Mouse (Mus musculus) limb, embryonic 13.5 days (tissue): Measurements from ENCODE around the gene Lhb. TPM values are rescaled to one million over a fixed set of nuclear protein-coding genes. Genes with fewer than 3 reads are reported as not detected.
A peak's percentile ranks its signal among the peaks of the same experiment; 100 is the strongest.

Experiments
- ATAC-seq: fragments of 200-750 bp; cut with Nextera tagmentation; 2 replicates; pipeline ENCODE4 v1.8.0; 2017; ENCODE audit warnings: low read depth, moderate number of reproducible peaks, moderate TSS enrichment; ENCODE audit not compliant: low FRiP score
- H3K27ac ChIP-seq: fragments of 300-500 bp; sonication (generic); 2 replicates; pipeline ENCODE4 v1.5.1; 2015; ENCODE audit warnings: inconsistent platforms, mild to moderate bottlenecking, moderate library complexity
- H3K27me3 ChIP-seq: fragments of 300-500 bp; sonication (generic); 2 replicates; pipeline ENCODE4 v1.6.1; 2015; ENCODE audit warnings: mild to moderate bottlenecking, inconsistent platforms
- H3K36me3 ChIP-seq: fragments of 300-500 bp; sonication (generic); 2 replicates; pipeline ENCODE4 v1.6.1; 2015; ENCODE audit warnings: inconsistent platforms, mild to moderate bottlenecking, moderate library complexity
- H3K4me1 ChIP-seq: fragments of 300-500 bp; sonication (generic); 2 replicates; pipeline ENCODE4 v1.6.1; 2015; ENCODE audit warnings: inconsistent platforms
- H3K4me2 ChIP-seq: fragments of 300-500 bp; sonication (generic); replicated peaks from 2 replicates; pipeline ENCODE4 v1.6.1; 2015; ENCODE audit warnings: inconsistent platforms, mild to moderate bottlenecking, moderate library complexity
- H3K4me3 ChIP-seq: fragments of 300-500 bp; sonication (generic); 2 replicates; pipeline ENCODE4 v1.5.1; 2015; ENCODE audit warnings: moderate library complexity, mild to moderate bottlenecking, inconsistent platforms
- H3K9ac ChIP-seq: fragments of 300-500 bp; sonication (generic); 2 replicates; pipeline ENCODE4 v1.6.1; 2015; ENCODE audit warnings: mild to moderate bottlenecking, inconsistent platforms
- H3K9me3 ChIP-seq: fragments of 300-500 bp; sonication (generic); 2 replicates; pipeline ENCODE4 v1.6.1; 2016; ENCODE audit warnings: inconsistent platforms
- WGBS: fragments of 180-500 bp; shearing (Covaris S2); methylation state at CpG from one replicate; pipeline ENCODE4 v1.1.7; 2015; 5-methylcytosine and 5-hydroxymethylcytosine counted together
- polyA plus RNA-seq: library from polyadenylated mRNA; unstranded; fragments of >200 nt; fragmentation: Nextera tagmentation; extraction: Ambion mirVana; gene quantifications from 2 replicates; pipeline ENCODE4 v1.2.1, GENCODE M21; 2015

The Lhb gene
- polyA plus RNA-seq, 1 experiment from 2014 or later: not detected

- H3K27me3 ChIP-seq: peaks cover 99% of the 10 kb centered on the region
- peak overlapping the region; percentile 39; the same call in 1 of the 2 replicates for H3K9ac ChIP-seq
- H3K36me3 ChIP-seq: peaks cover 2% of the 10 kb centered on the region; the same call in 1 of the 2 replicates
- H3K4me3 ChIP-seq: peak overlapping the region; percentile 19
- no peak overlapping the region for H3K27ac ChIP-seq
- 12% methylated on average over 37 of the region's 37 CpGs for WGBS
- peaks cover 47% of the 10 kb centered on the region for H3K4me1 ChIP-seq
- H3K4me2 ChIP-seq: peak overlapping the region; percentile 43
- ATAC-seq: no peak
- H3K9me3 ChIP-seq: no peaks in the 10 kb centered on the region
These were observed 5.0 kb upstream of the Lhb start for GRCm38 (mm10) chr7:45415636-45416035.

- Histone ChIP-seq H3K4me2 (peak overlapping the region; percentile 44), H3K36me3 (peaks cover 26% of the 10 kb centered on the region), H3K9ac (0 out of 2 replicates have a peak overlapping the region, but pooled peaks have one; percentile 25), H3K27me3 (peaks cover 86% of the 10 kb centered on the region), H3K4me3 (no peak overlapping the region), H3K27ac (no peak overlapping the region), H3K9me3 (no peaks in the 10 kb centered on the region), H3K4me1 (peaks cover 48% of the 10 kb centered on the region)
- no peak for ATAC-seq
- 7% methylated on average over 13 of the region's 13 CpGs for WGBS
These were observed 2.6 kb upstream of the Lhb start for GRCm38 (mm10) chr7:45417962-45418492.

- Histone ChIP-seq H3K4me1 (peaks cover 34% of the 10 kb centered on the region), H3K27ac (0 out of 2 replicates have a peak overlapping the region, but pooled peaks have one; percentile 10), H3K4me2 (peak overlapping the region; percentile 52), H3K36me3 (peaks cover 46% of the 10 kb centered on the region), H3K9me3 (no peaks in the 10 kb centered on the region), H3K9ac (peak overlapping the region; percentile 31; the same call in 1 of the 2 replicates), H3K27me3 (peaks cover 66% of the 10 kb centered on the region), H3K4me3 (peak overlapping the region; percentile 11; the same call in 1 of the 2 replicates)
- no peak for ATAC-seq
- WGBS: 7% methylated on average over 27 of the region's 27 CpGs
These were observed 583 bp upstream of the Lhb start for GRCm38 (mm10) chr7:45419859-45420614.

GRCm38 (mm10) chr7:45421194-45421593 lies 574 bp downstream of the Lhb start:
- Histone ChIP-seq H3K9ac (no peak overlapping the region), H3K4me1 (peaks cover 26% of the 10 kb centered on the region), H3K36me3 (peaks cover 57% of the 10 kb centered on the region), H3K27ac (no peak overlapping the region), H3K9me3 (no peaks in the 10 kb centered on the region), H3K27me3 (peaks cover 55% of the 10 kb centered on the region), H3K4me2 (no peak overlapping the region), H3K4me3 (no peak overlapping the region)
- no peak for ATAC-seq
- WGBS: 89% methylated on average over 14 of the region's 14 CpGs

- Histone ChIP-seq H3K27ac (no peak overlapping the region), H3K4me2 (no peak overlapping the region), H3K9me3 (no peaks in the 10 kb centered on the region), H3K4me3 (no peak overlapping the region), H3K27me3 (peaks cover under 1% of the 10 kb centered on the region; the same call in 1 of the 2 replicates), H3K4me1 (no peaks in the 10 kb centered on the region), H3K36me3 (peaks cover 99% of the 10 kb centered on the region), H3K9ac (no peak overlapping the region)
- ATAC-seq: no peak
- WGBS: 89% methylated on average over 8 of the region's 8 CpGs
These were observed 5.9 kb downstream of the Lhb start for GRCm38 (mm10) chr7:45426556-45426955.

- Histone ChIP-seq H3K9ac (peak overlapping the region; percentile 94), H3K4me1 (peaks cover 47% of the 10 kb centered on the region), H3K9me3 (no peaks in the 10 kb centered on the region), H3K27ac (peak overlapping the region; percentile 88), H3K27me3 (no peaks in the 10 kb centered on the region), H3K4me2 (peak overlapping the region; percentile 98), H3K36me3 (peaks cover 33% of the 10 kb centered on the region), H3K4me3 (peak overlapping the region; percentile 93)
- ATAC-seq: no peak
- 2% methylated on average over 7 of the region's 7 CpGs for WGBS
These were observed 13.2 kb downstream of the Lhb start for GRCm38 (mm10) chr7:45433835-45434202.

GRCm38 (mm10) chr7:45434203-45435015 lies 13.8 kb downstream of the Lhb start, which contains the start of gene Gys1:
Gene Gys1, plus strand, starts transcription at chr7:45434844.
- H3K4me2 ChIP-seq: peak within 1 kb of the TSS; percentile 98
- H3K4me1 ChIP-seq: peaks cover 47% of the 10 kb centered on the region
- H3K9me3 ChIP-seq: no peaks in the 10 kb centered on the region
- WGBS: under 1% methylated on average over 45 of the region's 45 CpGs
- peak; percentile 97 for ATAC-seq
- H3K36me3 ChIP-seq: peaks cover 29% of the 10 kb centered on the region
- H3K27ac ChIP-seq: peak within 1 kb of the TSS; percentile 88
- H3K9ac ChIP-seq: peak within 1 kb of the TSS; percentile 94
- H3K27me3 ChIP-seq: no peaks in the 10 kb centered on the region
- peak within 1 kb of the TSS; percentile 93 for H3K4me3 ChIP-seq

GRCm38 (mm10) chr7:45435038-45435437 lies 14.4 kb downstream of the Lhb start:
- no peak; the same call in 1 of the 2 replicates for ATAC-seq
- WGBS: 3% methylated on average over 16 of the region's 16 CpGs

GRCm38 (mm10) chr7:45436444-45436843 lies 15.8 kb downstream of the Lhb start:
- no peak overlapping the region for H3K27ac ChIP-seq
- H3K4me3 ChIP-seq: 0 out of 2 replicates have a peak overlapping the region, but pooled peaks have one; percentile 13
- H3K9ac ChIP-seq: peak overlapping the region; percentile 77; the same call in 1 of the 2 replicates
- 90% methylated on average over 5 of the region's 5 CpGs for WGBS
- H3K4me1 ChIP-seq: peaks cover 47% of the 10 kb centered on the region
- no peak for ATAC-seq
- H3K36me3 ChIP-seq: peaks cover 29% of the 10 kb centered on the region
- no peaks in the 10 kb centered on the region for H3K27me3 ChIP-seq
- H3K9me3 ChIP-seq: no peaks in the 10 kb centered on the region
- H3K4me2 ChIP-seq: peak overlapping the region; percentile 82

More at GRCm38 (mm10) chr7:45435038-45435437, 14.4 kb downstream of the Lhb start:
- no peaks in the 10 kb centered on the region for H3K27me3 ChIP-seq
- peaks cover 29% of the 10 kb centered on the region for H3K36me3 ChIP-seq
- peak overlapping the region; percentile 77 for H3K9ac ChIP-seq
- no peaks in the 10 kb centered on the region for H3K9me3 ChIP-seq
- peak overlapping the region; percentile 93 for H3K4me3 ChIP-seq
- peak overlapping the region; percentile 82 for H3K4me2 ChIP-seq
- peak overlapping the region; percentile 72; the same call in 1 of the 2 replicates for H3K27ac ChIP-seq
- peaks cover 47% of the 10 kb centered on the region for H3K4me1 ChIP-seq

- ATAC-seq: no peak
- Histone ChIP-seq H3K9ac (no peak overlapping the region), H3K27me3 (no peaks in the 10 kb centered on the region), H3K4me3 (0 out of 2 replicates have a peak overlapping the region, but pooled peaks have one; percentile 13), H3K9me3 (no peaks in the 10 kb centered on the region), H3K4me2 (peak overlapping the region; percentile 82), H3K4me1 (peaks cover 47% of the 10 kb centered on the region), H3K27ac (no peak overlapping the region), H3K36me3 (peaks cover 27% of the 10 kb centered on the region)
- WGBS: 20% methylated on average over 6 of the region's 6 CpGs
These were observed 16.4 kb downstream of the Lhb start for GRCm38 (mm10) chr7:45437046-45437445.

- WGBS: 13% methylated on average over 19 of the region's 19 CpGs
- H3K9ac ChIP-seq: no peak within 1 kb of the TSS
- H3K27ac ChIP-seq: no peak within 1 kb of the TSS
- peak within 1 kb of the TSS; percentile 13 for H3K4me3 ChIP-seq
- peak within 1 kb of the TSS; percentile 82 for H3K4me2 ChIP-seq
- H3K4me1 ChIP-seq: peaks cover 44% of the 10 kb centered on the region
- no peaks in the 10 kb centered on the region for H3K27me3 ChIP-seq
- H3K9me3 ChIP-seq: no peaks in the 10 kb centered on the region
- ATAC-seq: no peak
- H3K36me3 ChIP-seq: peaks cover 32% of the 10 kb centered on the region
These were observed 17.1 kb downstream of the Lhb start, which contains the start of gene Ruvbl2 for GRCm38 (mm10) chr7:45437521-45438276. Gene Ruvbl2, minus strand, starts transcription at chr7:45438096.
